Mouse (Mus musculus) monocyte, adult 5-6 weeks (primary cell): Measurements from ENCODE around the gene Adm. TPM values are rescaled to one million over a fixed set of nuclear protein-coding genes. Genes with fewer than 3 reads are reported as not detected.
"Not testable (repeated sequence)": the region's sequence is repeated elsewhere in the genome, so short reads cannot be mapped to it uniquely, and the experiment has no call there.

Experiments
- ATAC-seq: fragments of 153-309, 156-312 bp; replicated peaks from 2 replicates; pipeline ENCODE4 v1.8.0; 2017; ENCODE audit warnings: mild to moderate bottlenecking; ENCODE audit not compliant: low TSS enrichment, insufficient number of reproducible peaks, severe bottlenecking, poor library complexity, low FRiP score
- total RNA-seq: library from RNA; stranded (forward); fragments of 200-1000, 200-491, 200-594 nt; gene quantifications from 3 replicates; pipeline ENCODE4 v1.2.3, GENCODE M21; 2017

The Adm gene
- total RNA-seq, result not detected in 3 replicates

GRCm38 (mm10) chr7:110627486-110628272 lies at the start of gene Adm:
Gene Adm (plus strand): TSS chr7:110627661.
- no peak for ATAC-seq

- ATAC-seq, result no peak
Measured at GRCm38 (mm10) chr7:110583705-110584104, 43.8 kb upstream of the Adm start.

- no peak for ATAC-seq
Measured at GRCm38 (mm10) chr7:110584159-110584558, 43.3 kb upstream of the Adm start.

- no peak for ATAC-seq
Measured at GRCm38 (mm10) chr7:110585250-110585649, 42.2 kb upstream of the Adm start.

GRCm38 (mm10) chr7:110587721-110588120 lies 39.7 kb upstream of the Adm start:
- no peak for ATAC-seq

- not testable (repeated sequence) for ATAC-seq
Measured at GRCm38 (mm10) chr7:110593991-110594390, 33.5 kb upstream of the Adm start.

GRCm38 (mm10) chr7:110597141-110597540 lies 30.3 kb upstream of the Adm start:
- no peak for ATAC-seq

- ATAC-seq, result no peak
Measured at GRCm38 (mm10) chr7:110605476-110605875, 22.0 kb upstream of the Adm start.

- ATAC-seq, result no peak
Measured at GRCm38 (mm10) chr7:110606906-110607305, 20.6 kb upstream of the Adm start.

- ATAC-seq, result no peak
Measured at GRCm38 (mm10) chr7:110613381-110614132, 13.9 kb upstream of the Adm start.

- ATAC-seq, result no peak
Measured at GRCm38 (mm10) chr7:110614133-110615063, 13.1 kb upstream of the Adm start, which contains the start of gene Sbf2. Gene Sbf2 (minus strand): TSS chr7:110614922.

GRCm38 (mm10) chr7:110615151-110615631 lies 12.3 kb upstream of the Adm start:
- no peak for ATAC-seq

GRCm38 (mm10) chr7:110615792-110616191 lies 11.7 kb upstream of the Adm start:
- ATAC-seq, result no peak

- no peak for ATAC-seq
Measured at GRCm38 (mm10) chr7:110619086-110619611, 8.3 kb upstream of the Adm start.

- ATAC-seq, result no peak
Measured at GRCm38 (mm10) chr7:110624067-110624466, 3.4 kb upstream of the Adm start.

- ATAC-seq, result no peak
Measured at GRCm38 (mm10) chr7:110624961-110625360, 2.5 kb upstream of the Adm start.

- ATAC-seq, result no peak
Measured at GRCm38 (mm10) chr7:110625489-110625888, 2.0 kb upstream of the Adm start.
